Mouse (Mus musculus) right cerebral cortex, postnatal 4 days (tissue): ENCODE results near the gene Tcte3.
"Not testable (repeated sequence)": the region's sequence is repeated elsewhere in the genome, so short reads cannot be mapped to it uniquely, and the experiment has no call there.

Experiments used
- DNase-seq: peaks from one replicate; pipeline ENCODE4 v3.0.0-alpha.2; 2022

The Tcte3 gene

GRCm38 (mm10) chr17:15041175-15041729 is at the start of gene Tcte3, which contains the start of the genes Ermard and Gm3448:
TSS of gene Tcte3 (minus strand) at chr17:15041488.
TSS of gene Ermard (plus strand) at chr17:15041208.
TSS of gene Gm3448 (minus strand) at chr17:15041537.
- peak; percentile 32 for DNase-seq

DNA sequence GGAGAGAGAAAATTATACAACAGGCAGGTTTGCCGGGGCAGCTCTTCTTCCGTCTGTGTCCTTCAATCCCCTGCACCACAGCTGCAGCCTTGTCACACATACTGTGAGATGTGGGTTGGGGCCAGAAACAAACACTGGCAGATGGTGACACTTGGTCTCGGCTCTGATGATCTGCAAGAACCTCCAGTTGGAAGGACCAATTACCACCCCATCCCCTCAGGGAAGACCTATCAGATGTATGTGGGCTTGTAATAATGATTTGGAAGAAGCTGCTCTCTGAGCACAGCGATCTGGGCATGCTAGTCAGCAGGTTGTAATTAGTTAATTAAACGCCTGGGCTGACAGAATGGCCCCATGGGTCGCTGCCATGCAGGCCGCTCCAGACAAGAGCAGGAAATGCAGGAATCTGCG is 47.3 kb upstream of the Tcte3 start:
- no peak for DNase-seq

DNA sequence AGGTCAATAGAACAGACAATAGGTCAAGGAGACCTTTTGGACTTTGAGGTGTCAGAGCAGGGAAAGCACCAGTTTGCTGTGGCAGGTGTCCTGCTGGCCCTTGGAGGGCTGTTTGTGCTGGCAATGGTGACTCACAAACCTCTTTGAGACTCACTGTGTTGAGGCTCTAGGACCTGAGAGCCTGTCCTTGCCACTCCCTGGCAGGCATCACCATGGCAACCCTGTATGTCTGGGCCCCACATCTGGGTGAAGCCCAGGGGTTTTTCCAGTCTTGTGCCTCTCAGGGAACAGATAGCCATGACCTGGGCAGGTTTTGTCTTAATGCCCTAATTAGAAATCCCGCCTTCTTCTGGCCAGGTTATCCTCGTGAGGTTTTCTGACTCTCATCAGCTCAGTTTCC is 46.9 kb upstream of the Tcte3 start:
- no peak for DNase-seq

- DNase-seq, result no peak
Observed at GRCm38 (mm10) chr17:15085006-15085405, 43.7 kb upstream of the Tcte3 start.

GRCm38 (mm10) chr17:15084226-15084848 is 43.0 kb upstream of the Tcte3 start:
- DNase-seq, result no peak

- no peak for DNase-seq
Observed at GRCm38 (mm10) chr17:15077536-15077935, 36.2 kb upstream of the Tcte3 start.

DNA sequence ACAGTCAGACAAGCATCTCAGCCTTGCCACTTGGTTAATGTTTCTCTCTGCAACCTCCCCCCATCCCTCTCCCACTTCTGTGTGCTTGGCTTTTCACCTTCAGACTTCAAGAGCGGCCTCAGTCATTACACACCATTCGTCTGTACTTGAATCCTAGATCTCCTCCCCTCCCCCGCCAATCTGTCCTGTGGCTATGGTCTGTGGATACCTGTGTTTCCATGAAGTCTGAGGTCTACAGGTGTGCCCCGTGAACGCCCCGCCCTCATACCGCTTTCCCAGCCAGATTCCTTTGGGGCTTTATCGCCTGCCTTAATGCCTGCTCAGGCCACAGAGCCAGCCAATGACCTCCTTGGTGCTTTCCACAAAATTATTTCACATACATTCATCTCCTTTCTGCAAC is 33.7 kb upstream of the Tcte3 start:
- DNase-seq, result no peak

DNA sequence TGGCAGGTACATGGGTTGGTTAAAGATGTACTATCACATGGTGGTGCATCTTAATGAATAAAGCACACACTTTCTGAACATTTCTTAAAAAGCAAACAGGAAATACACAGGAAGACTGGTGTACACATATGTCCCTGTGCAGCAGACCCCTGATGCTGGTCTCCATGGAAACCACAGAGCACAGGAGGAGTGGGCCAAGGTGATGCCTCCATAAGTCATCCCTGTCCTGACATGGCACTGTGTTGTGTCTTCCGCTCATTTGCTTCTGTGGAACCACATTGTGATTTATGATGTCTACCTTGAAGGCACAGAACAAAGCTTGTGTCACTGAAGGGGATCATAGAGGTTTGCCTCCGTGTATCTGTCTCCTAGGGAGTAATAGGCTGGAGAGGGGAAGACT is 30.9 kb upstream of the Tcte3 start:
- no peak for DNase-seq

- DNase-seq, result no peak
Observed at GRCm38 (mm10) chr17:15069124-15069523, 27.8 kb upstream of the Tcte3 start.

DNA sequence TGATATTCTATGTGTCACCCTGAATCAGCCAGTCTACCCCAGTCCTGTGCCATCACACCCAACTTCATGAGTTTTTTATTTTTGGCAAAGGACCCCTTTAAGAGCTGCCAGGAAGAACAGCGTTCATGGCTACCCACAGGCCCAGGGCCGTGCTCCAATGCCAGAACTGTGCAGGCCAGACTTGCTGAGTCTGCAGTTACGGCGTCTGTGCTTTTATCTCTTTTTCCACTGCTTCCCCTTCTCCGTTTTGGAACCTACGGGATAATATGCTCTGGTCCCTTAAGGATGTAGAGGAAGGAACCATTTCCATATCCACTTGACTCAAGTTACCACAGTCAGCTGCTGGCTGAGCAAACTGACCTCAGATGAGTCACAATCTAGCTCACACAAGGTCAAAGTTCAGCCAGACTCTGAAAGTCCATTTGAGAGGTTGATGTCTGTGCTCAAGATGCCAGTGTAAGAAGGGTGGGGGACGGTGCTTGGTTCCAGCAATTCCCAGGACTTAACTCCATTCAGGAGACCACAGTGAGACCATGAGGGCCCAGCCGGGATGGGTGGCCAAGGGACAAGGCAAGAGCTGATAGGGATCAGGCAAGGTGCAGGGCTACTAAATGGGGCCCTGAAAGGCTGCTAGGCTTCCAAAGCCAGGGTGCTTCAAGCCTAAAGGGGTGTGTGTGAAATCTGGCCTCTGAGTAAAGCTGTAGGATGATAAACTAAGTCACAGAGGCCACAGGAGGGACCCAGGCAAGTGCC is 26.9 kb upstream of the Tcte3 start:
- no peak for DNase-seq

DNA sequence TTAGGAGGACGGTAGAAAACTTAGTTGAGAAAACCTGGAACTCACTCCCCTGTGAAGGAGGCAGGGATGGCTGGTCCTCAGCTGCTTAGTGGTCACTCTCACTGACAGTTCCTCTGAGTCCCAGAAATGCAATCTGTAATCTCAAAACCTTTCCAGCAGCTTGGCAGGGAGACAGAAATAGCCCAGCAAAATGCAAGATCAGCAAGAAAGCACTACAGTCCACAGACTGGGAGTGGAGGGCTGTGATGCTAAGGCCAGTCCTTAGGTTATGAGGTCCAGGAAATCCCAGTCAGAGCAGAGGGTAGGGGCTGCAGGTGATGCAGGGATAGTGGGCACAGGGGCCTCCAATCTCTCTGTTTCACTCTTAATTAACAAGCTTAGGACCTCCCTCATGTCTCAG is 25.6 kb upstream of the Tcte3 start:
- DNase-seq, result no peak

- peak; percentile 29 for DNase-seq
Observed at GRCm38 (mm10) chr17:15066066-15066465, 24.8 kb upstream of the Tcte3 start.

DNA sequence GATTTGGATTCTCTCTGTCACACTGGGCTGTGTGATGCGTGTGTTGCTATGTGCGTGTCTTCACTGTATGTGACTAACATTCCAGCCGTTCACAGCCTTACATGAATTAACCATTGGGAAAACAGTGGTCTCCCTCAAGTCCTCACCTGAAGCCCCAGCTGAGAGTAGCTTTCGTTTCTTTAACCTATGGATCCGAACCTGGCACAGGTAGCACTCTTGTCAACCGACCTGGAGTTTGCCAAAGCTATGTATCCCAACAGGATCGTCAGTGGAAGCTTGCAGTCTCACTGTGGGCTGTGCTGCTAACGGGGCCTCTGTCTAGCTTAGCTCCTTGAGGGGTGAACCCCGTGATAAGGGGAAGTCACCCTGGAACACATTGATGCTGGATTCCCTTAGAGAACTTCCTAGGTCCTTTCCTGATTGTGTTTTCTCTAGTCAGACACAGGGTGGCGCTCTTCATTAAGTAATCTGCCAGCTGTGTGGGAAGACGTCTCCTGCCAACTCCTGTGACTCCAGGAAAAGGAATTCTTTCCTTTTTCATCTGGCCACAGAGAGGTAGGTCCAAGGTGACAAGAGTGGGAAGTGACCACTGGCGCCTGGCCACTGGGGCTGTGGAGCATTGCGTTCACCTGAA is 24.2 kb upstream of the Tcte3 start:
- peak; percentile 73 for DNase-seq

DNA sequence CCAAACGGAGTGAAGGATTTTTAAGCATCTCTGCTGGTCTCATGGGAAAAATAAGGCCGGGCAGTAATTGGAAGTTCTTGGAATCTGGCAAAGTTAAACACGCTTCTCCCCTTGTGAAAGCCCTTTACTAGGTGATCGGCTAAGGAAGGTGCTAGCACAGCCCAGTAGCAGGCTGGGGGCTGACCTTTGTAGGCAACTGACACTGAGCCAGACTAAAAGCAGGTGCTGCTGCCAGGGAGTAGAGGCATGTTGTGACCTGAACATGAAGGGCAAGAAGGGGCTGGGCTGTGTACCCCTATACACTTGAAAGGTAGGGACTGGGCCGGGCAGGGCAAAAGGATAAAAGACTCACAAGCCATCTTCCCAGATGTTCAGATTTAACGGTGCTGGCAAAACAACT is 19.1 kb upstream of the Tcte3 start:
- DNase-seq, result no peak

DNA sequence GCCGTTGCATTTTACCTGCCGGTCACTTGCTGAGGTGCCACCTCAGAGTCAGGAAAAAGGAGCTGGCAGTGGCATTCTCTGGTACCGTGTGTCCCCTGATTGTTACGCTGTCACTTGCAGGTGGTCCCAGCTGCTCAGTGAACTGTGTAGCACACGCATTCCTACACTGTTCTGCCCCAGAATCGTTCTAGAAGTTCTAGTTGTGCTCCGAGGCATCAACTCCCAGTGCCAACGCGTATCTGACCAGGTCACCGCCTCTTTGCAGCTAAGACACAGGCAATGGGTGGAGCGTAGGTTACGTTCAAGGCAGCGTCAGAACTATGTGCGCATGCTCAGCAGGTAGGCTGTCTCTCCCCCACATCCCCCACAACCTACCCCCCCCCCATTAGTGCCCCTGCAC is 18.4 kb upstream of the Tcte3 start:
- DNase-seq, result no peak

DNA sequence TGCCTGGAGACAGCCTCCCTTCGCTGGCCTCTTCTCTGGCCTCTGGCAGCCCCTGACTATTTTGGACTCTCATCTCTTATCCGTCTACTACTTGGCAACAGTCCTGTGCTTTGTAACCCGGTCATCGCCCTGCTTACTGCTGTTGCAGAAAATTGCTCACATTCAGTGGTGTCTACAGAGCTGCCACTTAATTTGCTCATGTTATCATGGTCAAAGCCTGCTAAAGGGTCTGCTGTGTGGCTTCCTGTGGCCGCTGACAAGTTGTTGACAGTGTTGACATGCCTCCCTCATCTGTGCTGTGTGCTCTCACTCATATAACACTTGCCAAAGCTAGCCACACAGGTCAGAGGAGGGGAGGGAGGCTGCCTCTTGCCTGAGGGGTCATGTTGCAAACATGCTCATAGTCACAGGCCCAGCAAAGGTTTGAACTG is 16.9 kb upstream of the Tcte3 start:
- DNase-seq, result no peak

DNA sequence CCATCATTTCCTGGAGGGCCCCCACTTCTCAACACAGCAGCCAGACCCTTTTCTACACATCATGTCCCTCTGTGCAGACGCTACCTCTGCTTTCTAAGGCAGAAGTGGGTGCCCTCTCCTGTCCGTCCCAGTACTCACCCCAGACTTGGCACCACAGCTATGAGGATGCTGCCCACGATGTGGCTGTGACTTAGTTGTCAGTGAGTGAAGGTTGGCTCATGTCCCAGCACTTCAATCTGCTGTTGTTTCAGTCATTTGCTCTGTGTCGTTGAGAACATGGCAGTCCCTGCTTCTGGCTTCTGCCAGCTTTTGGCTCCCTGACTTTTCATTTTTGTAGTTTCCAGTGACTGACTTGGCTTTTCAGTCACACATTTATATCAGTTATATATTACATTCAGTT is 14.6 kb upstream of the Tcte3 start:
- no peak for DNase-seq

GRCm38 (mm10) chr17:15053829-15054200 is 12.5 kb upstream of the Tcte3 start:
- not testable (repeated sequence) for DNase-seq

DNA sequence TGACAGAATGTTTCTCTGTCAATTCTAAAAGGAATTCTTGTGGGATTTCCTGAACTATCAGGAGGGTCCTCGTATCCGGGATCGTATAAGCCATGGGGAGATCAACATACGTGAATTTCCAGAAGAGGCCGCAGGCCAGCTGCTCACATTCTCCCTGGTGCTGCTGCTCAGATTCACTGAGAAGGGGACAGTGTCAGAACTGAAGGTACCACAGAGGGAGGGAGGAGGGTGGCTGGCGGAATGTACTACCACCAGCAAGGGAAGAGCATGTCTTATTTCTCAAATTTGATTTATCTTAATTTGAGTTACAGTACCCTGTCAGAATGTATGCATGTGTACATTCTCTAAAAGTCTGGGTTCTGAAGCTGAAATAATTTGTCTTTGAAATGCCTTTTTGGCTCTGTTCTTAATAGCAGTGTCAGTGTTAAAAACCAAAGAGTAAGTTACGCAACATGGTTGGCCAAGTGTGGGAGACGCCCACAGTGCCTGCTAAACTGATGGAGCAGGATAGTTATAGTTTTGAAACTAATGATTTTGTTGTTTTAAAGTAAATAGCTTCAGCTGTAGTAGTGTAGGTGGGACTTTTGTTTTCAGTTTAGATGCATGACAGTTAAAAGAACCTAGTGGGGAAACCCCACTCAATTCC is 12.0 kb upstream of the Tcte3 start:
- not testable (repeated sequence) for DNase-seq

DNA sequence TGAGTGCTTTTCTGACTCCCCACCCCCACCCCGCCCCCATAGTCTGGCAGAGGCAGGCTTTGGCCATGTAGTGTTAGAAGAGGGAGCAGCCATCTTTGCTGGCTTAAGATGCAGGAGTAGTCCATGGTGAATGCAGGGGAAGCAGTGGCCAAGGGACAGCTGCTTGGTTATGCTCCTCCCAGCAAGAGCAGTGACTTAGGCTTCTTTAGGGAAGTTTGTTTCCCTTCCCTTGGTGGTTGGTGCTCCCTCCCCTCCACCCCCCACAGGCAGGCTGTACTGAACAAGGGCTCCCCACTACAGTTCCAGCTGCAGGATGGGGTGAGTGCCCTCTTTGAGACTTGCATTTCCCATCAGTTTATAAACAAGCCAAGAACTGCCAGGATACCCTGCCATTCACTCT is 11.5 kb upstream of the Tcte3 start:
- not testable (repeated sequence) for DNase-seq

DNA sequence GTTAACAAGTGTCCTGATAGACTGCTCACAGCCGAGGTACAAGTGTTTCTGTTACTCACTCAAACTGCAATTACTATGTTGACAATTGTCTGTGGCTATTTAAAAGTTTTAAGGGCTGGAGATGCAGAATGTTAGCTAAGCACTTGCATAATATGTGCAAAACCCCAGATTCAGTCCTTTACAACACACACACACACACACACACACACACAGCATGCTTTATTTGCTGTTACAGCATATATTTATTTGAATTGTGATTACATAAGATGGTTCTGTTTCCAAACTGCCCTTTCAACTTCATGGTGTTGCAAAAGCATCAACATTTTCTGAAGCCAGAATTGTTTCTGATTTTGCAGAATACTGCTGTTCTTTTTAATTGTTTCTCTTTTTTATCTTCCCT is 9.1 kb upstream of the Tcte3 start:
- DNase-seq, result not testable (repeated sequence)

DNA sequence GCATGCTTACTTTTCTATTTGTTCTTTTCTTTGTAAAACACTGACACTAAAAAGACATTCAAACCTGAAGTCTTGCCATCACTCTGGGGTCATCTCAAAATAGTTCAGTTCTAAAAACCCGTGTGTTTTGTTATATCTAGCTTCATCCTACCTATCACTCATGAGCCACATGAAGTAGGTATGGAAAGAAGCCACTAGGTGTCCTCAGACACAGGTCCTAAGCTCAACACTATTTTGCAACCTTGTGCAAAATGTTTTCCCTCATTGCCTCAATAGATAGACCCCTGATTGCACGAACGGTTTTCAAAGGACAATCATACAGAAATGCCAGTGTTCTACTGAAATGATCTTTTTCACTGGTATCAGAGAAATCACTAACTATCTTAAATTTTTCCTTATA is 833 bp downstream of the Tcte3 start:
- DNase-seq, result not testable (repeated sequence)

DNA sequence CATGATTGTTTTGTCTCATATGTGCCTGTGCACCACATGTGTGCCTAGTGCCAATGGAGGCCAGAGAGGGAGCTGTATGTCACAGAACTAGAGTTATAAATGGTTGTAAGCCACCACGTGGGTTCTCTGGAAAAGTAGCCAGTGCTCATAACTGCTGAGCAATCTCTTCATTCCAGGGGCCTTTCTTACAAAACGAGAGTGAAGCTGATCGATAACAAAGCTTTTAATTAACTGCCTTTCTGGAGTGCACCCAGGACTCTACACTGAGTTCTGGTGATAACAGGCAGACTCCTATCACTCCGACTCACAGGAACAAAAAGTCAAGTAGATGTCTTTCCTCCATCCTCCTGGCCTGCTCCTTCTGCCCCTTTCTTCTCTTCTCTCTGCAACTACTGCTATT is 9.9 kb downstream of the Tcte3 start:
- DNase-seq, result not testable (repeated sequence)
